8 mouse cellular contexts compared by ENCODE assay signal in genomic region chr19:29468941-29469685, GRCm38 (mm10). TPM values are rescaled to one million over a fixed set of nuclear protein-coding genes. Genes with fewer than 3 reads are reported as not detected.
DNase-seq lines count a peak whose midpoint lies in the region; ATAC-seq and TF ChIP-seq lines count a peak whose summit lies in the region.
"Had no signal": no experiment of that assay in that cellular context is flagged by ENCODE, and none has a peak within 500 bp of the region (broad histone marks: within the 10 kb centered on the region; RNA-seq: fewer than 3 reads in every experiment).

No protein-coding gene starts in this region.

- peak overlapping the region; percentile 19 for H3K27ac ChIP-seq in MEL (ENCODE audit: control insufficient read depth, low read depth, low read length)
- 0 out of 2 replicates have a peak overlapping the region, but pooled peaks have one; percentile 2 for H3K27ac ChIP-seq in liver, embryonic 15.5 days (replicated peaks)

- H3K9ac ChIP-seq in MEL (ENCODE audit: control insufficient read depth, low read depth, low read length, poor library complexity, severe bottlenecking) = no peak overlapping the region
- no peak overlapping the region for H3K9ac ChIP-seq in liver, embryonic 15.5 days

- DNase-seq in MEL (ENCODE audit: low read depth, low spot score) (peak; percentile 72), adipocyte (ENCODE audit: low spot score) (peak; percentile 37)
- DNase-seq in heart, postnatal 25 days (ENCODE audit: low spot score) = peak; percentile 30
- no peak for DNase-seq in embryo, embryonic 11 days
- no peak for DNase-seq in urinary bladder, postnatal 36 days (ENCODE audit: low spot score in 2 of 2)

- no peak for TF ChIP-seq RAD21 in MEL (IDR thresholded peaks at IDR 0.05; ENCODE audit: low read depth, low read length)

- intact Hi-C loops in heart, postnatal 25 days (cut with DNase I) = loop anchor here (2.0 kb wide), 1 partner anchor 32 kb away; no protein-coding TSS in a partner anchor

- TF ChIP-seq CTCF in MEL (IDR thresholded peaks at IDR 0.05 in 2 of 3, conservative IDR thresholded peaks at IDR 0.05 in 1 of 3; ENCODE audit: control insufficient read depth in 1 of 3, insufficient read depth in 1 of 3, low read depth in 2 of 3, low read length in 3 of 3, poor library complexity in 1 of 3, severe bottlenecking in 1 of 3) = no peak

- peak; percentile 55 to 81 for TF ChIP-seq EP300 in MEL (IDR thresholded peaks at IDR 0.05; ENCODE audit: low read depth in 1 of 2, low read length in 2 of 2)

- no peak for TF ChIP-seq POLR2A in MEL (IDR thresholded peaks at IDR 0.05; ENCODE audit: control insufficient read depth in 1 of 2, insufficient read depth in 1 of 2, low read depth in 1 of 2, low read length in 2 of 2, poor library complexity in 1 of 2)

- no peaks in the 10 kb centered on the region for H3K79me2 ChIP-seq in MEL (ENCODE audit: control insufficient read depth, insufficient read depth, low read length, poor library complexity)

- no peak overlapping the region for H3K4me3 ChIP-seq in MEL (ENCODE audit: control insufficient read depth in 1 of 2, insufficient read depth in 1 of 2, low read depth in 2 of 2, low read length in 2 of 2)
- no peak overlapping the region for H3K4me3 ChIP-seq in liver, embryonic 15.5 days (replicated peaks)

- no peak for ATAC-seq in liver, embryonic 15.5 days (ENCODE audit: insufficient read depth)
- ATAC-seq in erythroid progenitor cell, adult 5-6 weeks (replicated peaks; ENCODE audit: low FRiP score, poor library complexity, severe bottlenecking) = no peak

- H3K9me3 ChIP-seq in MEL (replicated peaks; ENCODE audit: insufficient read depth, low read length) = no peaks in the 10 kb centered on the region
- H3K9me3 ChIP-seq in liver, embryonic 15.5 days (replicated peaks) = no peaks in the 10 kb centered on the region

- H3K4me2 ChIP-seq in liver, embryonic 15.5 days = no peak overlapping the region

- peaks cover 0 to 40% of the 10 kb centered on the region in 2 experiments; a peak in 2 of 4 replicates for H3K36me3 ChIP-seq in MEL (ENCODE audit: control insufficient read depth in 1 of 2, insufficient read depth in 2 of 2, low read length in 2 of 2)
- no peaks in the 10 kb centered on the region for H3K36me3 ChIP-seq in liver, embryonic 15.5 days (replicated peaks)

- peaks cover 37 to 42% of the 10 kb centered on the region in 2 experiments for H3K4me1 ChIP-seq in MEL (ENCODE audit: control insufficient read depth in 1 of 2, insufficient read depth in 2 of 2, low read length in 2 of 2)
- peaks cover 36% of the 10 kb centered on the region for H3K4me1 ChIP-seq in liver, embryonic 15.5 days (replicated peaks)

- 63% methylated on average over 10 of the region's 10 CpGs for WGBS in liver, embryonic 15.5 days (ENCODE audit: insufficient replicate concordance)

- no peaks in the 10 kb centered on the region for H3K27me3 ChIP-seq in MEL (ENCODE audit: control insufficient read depth in 1 of 2, insufficient read depth in 2 of 2, low read length in 2 of 2)
- H3K27me3 ChIP-seq in liver, embryonic 15.5 days = no peaks in the 10 kb centered on the region

TF ChIP-seq in MEL, 35 proteins besides CTCF, POLR2A, EP300 and RAD21:
- TF ChIP-seq MYC (IDR thresholded peaks at IDR 0.05; ENCODE audit: low read depth, low read length) (peak; percentile 57; the same call in 1 of the 2 replicates), ETS1 (IDR thresholded peaks at IDR 0.05; ENCODE audit: low read depth, low read length) (peak; percentile 73), BHLHE40 (IDR thresholded peaks at IDR 0.05; ENCODE audit: borderline replicate concordance, low read depth, low read length) (peak; percentile 72), E2F4 (IDR thresholded peaks at IDR 0.05; ENCODE audit: borderline replicate concordance, low read depth, low read length) (0 out of 2 replicates have a peak, but pooled peaks have one; percentile 44), KAT2A (conservative IDR thresholded peaks at IDR 0.05; ENCODE audit: low read depth, low read length) (0 out of 2 replicates have a peak, but pooled peaks have one; percentile 25), ELF1 (IDR thresholded peaks at IDR 0.05; ENCODE audit: low read depth, low read length) (no peak), RCOR1 (IDR thresholded peaks at IDR 0.05; ENCODE audit: low read depth, low read length) (no peak), MAX (IDR thresholded peaks at IDR 0.05; ENCODE audit: low read length) (peak; percentile 61; the same call in 1 of the 2 replicates), MEF2A (IDR thresholded peaks at IDR 0.05; ENCODE audit: extremely low read depth, insufficient replicate concordance, low read depth, low read length, poor library complexity, severe bottlenecking) (peak; percentile 95; the same call in 1 of the 2 replicates), ZKSCAN1 (IDR thresholded peaks at IDR 0.05; ENCODE audit: low read depth, low read length) (peak; percentile 78), ZNF384 (IDR thresholded peaks at IDR 0.05; ENCODE audit: low read depth, low read length) (peak; percentile 94), MXI1 (IDR thresholded peaks at IDR 0.05; ENCODE audit: low read depth, low read length) (peak; percentile 46; the same call in 1 of the 2 replicates), CHD1 (IDR thresholded peaks at IDR 0.05; ENCODE audit: low read depth, low read length) (no peak; the same call in 1 of the 2 replicates), SIN3A (IDR thresholded peaks at IDR 0.05; ENCODE audit: low read length) (peak; percentile 70), ZC3H11A (IDR thresholded peaks at IDR 0.05; ENCODE audit: low read depth, low read length) (peak; percentile 11; the same call in 1 of the 2 replicates), TCF12 (IDR thresholded peaks at IDR 0.05; ENCODE audit: low read depth, low read length) (peak; percentile 90), GATA1 (IDR thresholded peaks at IDR 0.05; ENCODE audit: low read depth, low read length) (peak; percentile 81), POLR2AphosphoS5 (IDR thresholded peaks at IDR 0.05; ENCODE audit: borderline replicate concordance, low read depth, low read length) (no peak), MYB (IDR thresholded peaks at IDR 0.05; ENCODE audit: low read depth, low read length) (peak; percentile 7; the same call in 1 of the 2 replicates), MAFK (IDR thresholded peaks at IDR 0.05; ENCODE audit: borderline replicate concordance, low read depth, low read length) (0 out of 2 replicates have a peak, but pooled peaks have one; percentile 50), MAZ (IDR thresholded peaks at IDR 0.05; ENCODE audit: low read depth, low read length) (peak; percentile 25; the same call in 1 of the 2 replicates), SMC3 (IDR thresholded peaks at IDR 0.05; ENCODE audit: low read depth, low read length) (peak; percentile 8; the same call in 1 of the 2 replicates), TAL1 (IDR thresholded peaks at IDR 0.05; ENCODE audit: low read length) (no peak)

RNA-seq across cellular contexts. Expression of gene Ric1, which starts 53.0 kb away (rescaled TPM):
- 41.0 and 43.8 TPM in 2 replicates for total RNA-seq in MEL (2012; rRNA removed)
- 10 to 100 TPM; 54.2 to 77.2 TPM for polyA plus RNA-seq in MEL (2012; ENCODE audit: insufficient read depth in 1 of 2, insufficient read length in 2 of 2, low read depth in 1 of 2, low replicate concordance in 2 of 2, missing spikeins in 1 of 2)
- total RNA-seq in heart, postnatal 25 days (2021) = 10 to 100 TPM; 20.0 to 23.8 TPM
- 2.7 TPM in 2 replicates for polyA plus RNA-seq in liver, embryonic 15.5 days (2015; fragmentation: Nextera tagmentation; extraction: Ambion mirVana)
- 4.3 and 5.9 TPM in 2 replicates for total RNA-seq in erythroid progenitor cell, adult 5-6 weeks (2015; ENCODE audit: low replicate concordance)
- 1.9 and 2.3 TPM in 2 replicates for total RNA-seq in erythroid progenitor cell, adult 5-6 weeks (2017; ENCODE audit: low replicate concordance)

RNA-seq across cellular contexts. Expression of gene Pdcd1lg2, which starts 58.4 kb away (rescaled TPM):
- total RNA-seq in MEL (2012; rRNA removed) = 1.3 and 1.7 TPM in 2 replicates
- 1 to 10 TPM in 1 of 2 experiments, not detected in 1; 5.4 TPM for polyA plus RNA-seq in MEL (2012; ENCODE audit: insufficient read depth in 1 of 2, insufficient read length in 2 of 2, low read depth in 1 of 2, low replicate concordance in 2 of 2, missing spikeins in 1 of 2)
- total RNA-seq in heart, postnatal 25 days (2021) = not detected
- polyA plus RNA-seq in liver, embryonic 15.5 days (2015; fragmentation: Nextera tagmentation; extraction: Ambion mirVana) = not detected in 2 replicates
- 4.0 TPM in 1 of 2 replicates, not detected in the other for total RNA-seq in erythroid progenitor cell, adult 5-6 weeks (2015; ENCODE audit: low replicate concordance)
- total RNA-seq in erythroid progenitor cell, adult 5-6 weeks (2017; ENCODE audit: low replicate concordance) = 1.0 TPM in 1 of 2 replicates, not detected in the other
- polyA plus RNA-seq: embryonic facial prominence, embryonic 11.5 days had no signal

Comparison
In these comparisons a context has a peak if more than half of its experiments do, and no peak if none do; other contexts are left out.
1. DNase-seq: peak in MEL (single experiment), adipocyte (single experiment) and heart, postnatal 25 days (single experiment); none in embryo, embryonic 11 days (single experiment) and urinary bladder, postnatal 36 days (0 of 2).